Mouse (Mus musculus) stomach, postnatal 0 days (tissue): ENCODE results near the gene Sap25. TPM values are rescaled to one million over a fixed set of nuclear protein-coding genes. Genes with fewer than 3 reads are reported as not detected.

Experiments used
- ATAC-seq: fragments of 200-750 bp; cut with Nextera tagmentation; 2 replicates; pipeline ENCODE4 v1.8.0; 2017; ENCODE audit not compliant: low FRiP score, low TSS enrichment
- DNase-seq: peaks from one replicate; pipeline ENCODE4 v3.0.0-alpha.2; 2016; ENCODE audit warnings: low spot score
- H3K27ac ChIP-seq: fragments of 300-500 bp; sonication (generic); replicated peaks from 2 replicates; pipeline ENCODE4 v1.5.1; 2014; ENCODE audit warnings: mild to moderate bottlenecking, control low read depth
- H3K27me3 ChIP-seq: fragments of 300-500 bp; sonication (generic); 2 replicates; pipeline ENCODE4 v1.6.1; 2014; ENCODE audit warnings: low read length; ENCODE audit not compliant: control insufficient read depth, insufficient read depth
- H3K36me3 ChIP-seq: fragments of 300-500 bp; sonication (generic); 2 replicates; pipeline ENCODE4 v1.6.1; 2014; ENCODE audit warnings: low read length, mixed read lengths; ENCODE audit not compliant: control insufficient read depth, insufficient read depth
- H3K4me1 ChIP-seq: fragments of 300-500 bp; sonication (generic); replicated peaks from 2 replicates; pipeline ENCODE4 v1.6.1; 2014; ENCODE audit warnings: antibody characterized with exemption; ENCODE audit not compliant: control insufficient read depth, insufficient read depth
- H3K4me2 ChIP-seq: fragments of 300-500 bp; sonication (generic); replicated peaks from 2 replicates; pipeline ENCODE4 v1.6.1; 2014; ENCODE audit warnings: low read depth, mild to moderate bottlenecking, control low read depth, moderate library complexity
- H3K4me3 ChIP-seq: fragments of 300-500 bp; sonication (generic); 2 replicates; pipeline ENCODE4 v1.5.1; 2014; ENCODE audit warnings: low read depth, low read length, control low read depth
- H3K9ac ChIP-seq: fragments of 300-500 bp; sonication (generic); 2 replicates; pipeline ENCODE4 v1.6.1; 2014; ENCODE audit warnings: mild to moderate bottlenecking, low read length, control low read depth, mixed read lengths
- H3K9me3 ChIP-seq: fragments of 300-500 bp; sonication (generic); 2 replicates; pipeline ENCODE4 v1.6.1; 2016; ENCODE audit warnings: low read length; ENCODE audit not compliant: control insufficient read depth
- CTCF ChIP-seq: IDR thresholded peaks from 2 replicates; pipeline ENCODE4 v1.5.1; 2016; ENCODE audit warnings: antibody characterized with exemption, low read depth, mild to moderate bottlenecking, moderate library complexity
- EP300 ChIP-seq: optimal IDR thresholded peaks from 2 replicates; pipeline ENCODE3; 2016; ENCODE audit warnings: antibody characterized with exemption
- WGBS: fragments of 180-500 bp; shearing (Covaris S2); extraction: QIAGEN DNeasy Blood & Tissue Kit; methylation state at CpG from one replicate; pipeline ENCODE4 v1.1.7; 2014; 5-methylcytosine and 5-hydroxymethylcytosine counted together
- polyA plus RNA-seq: library from polyadenylated mRNA; unstranded; fragments of >200 nt; fragmentation: Nextera tagmentation; extraction: Ambion mirVana; gene quantifications from 2 replicates; pipeline ENCODE4 v1.2.1, GENCODE M21; 2015

The Sap25 gene
- polyA plus RNA-seq, 1 experiment from 2014 or later, result 3.7 TPM

- no peak overlapping the region for H3K4me3 ChIP-seq
- 13% methylated on average over 9 of the region's 9 CpGs for WGBS
These were observed 30.5 kb downstream of the Sap25 start for GRCm38 (mm10) chr5:137671443-137672240.

GRCm38 (mm10) chr5:137672361-137672760 is 31.2 kb downstream of the Sap25 start:
- no peaks in the 10 kb centered on the region for H3K27me3 ChIP-seq
- H3K27ac ChIP-seq, result peak overlapping the region; percentile 90
- H3K9ac ChIP-seq, result no peak overlapping the region
- TF ChIP-seq CTCF (no peak), EP300 (no peak)
- DNase-seq (no peak), ATAC-seq (no peak)
- no peak overlapping the region for H3K4me2 ChIP-seq
- no peak overlapping the region for H3K4me3 ChIP-seq
- H3K4me1 ChIP-seq, result peaks cover 6% of the 10 kb centered on the region; the same call in 1 of the 2 replicates
- H3K36me3 ChIP-seq, result no peaks in the 10 kb centered on the region
- no peaks in the 10 kb centered on the region for H3K9me3 ChIP-seq
- WGBS, result 77% methylated on average over 5 of the region's 5 CpGs

More at GRCm38 (mm10) chr5:137671443-137672240, 30.5 kb downstream of the Sap25 start:
- peak; percentile 70 for DNase-seq
- peak overlapping the region; percentile 90 for H3K27ac ChIP-seq
- TF ChIP-seq EP300, result no peak
- peak; percentile 1; the same call in 1 of the 2 replicates for TF ChIP-seq CTCF
- 0 out of 2 replicates have a peak overlapping the region, but pooled peaks have one; percentile 23 for H3K9ac ChIP-seq
- H3K36me3 ChIP-seq, result 0 out of 2 replicates have a peak, but pooled peaks cover 2% of the 10 kb centered on the region
- ATAC-seq, result peak; percentile 90
- H3K27me3 ChIP-seq, result no peaks in the 10 kb centered on the region
- H3K9me3 ChIP-seq, result no peaks in the 10 kb centered on the region
- peaks cover 6% of the 10 kb centered on the region; the same call in 1 of the 2 replicates for H3K4me1 ChIP-seq
- peak overlapping the region; percentile 18; the same call in 1 of the 2 replicates for H3K4me2 ChIP-seq

- H3K27ac ChIP-seq, result no peak overlapping the region
- TF ChIP-seq EP300 (no peak), CTCF (no peak)
- no peak overlapping the region for H3K4me2 ChIP-seq
- ATAC-seq (no peak), DNase-seq (no peak)
- H3K9ac ChIP-seq, result 0 out of 2 replicates have a peak overlapping the region, but pooled peaks have one; percentile 8
- no peak overlapping the region for H3K4me3 ChIP-seq
- no peaks in the 10 kb centered on the region for H3K36me3 ChIP-seq
- no peaks in the 10 kb centered on the region for H3K27me3 ChIP-seq
- peaks cover 6% of the 10 kb centered on the region; the same call in 1 of the 2 replicates for H3K4me1 ChIP-seq
- no peaks in the 10 kb centered on the region for H3K9me3 ChIP-seq
- 54% methylated on average over 6 of the region's 6 CpGs for WGBS
These were observed 31.9 kb downstream of the Sap25 start for GRCm38 (mm10) chr5:137673015-137673414.

GRCm38 (mm10) chr5:137674786-137675185 is 33.7 kb downstream of the Sap25 start:
- no peaks in the 10 kb centered on the region for H3K9me3 ChIP-seq
- H3K4me3 ChIP-seq, result no peak overlapping the region
- no peaks in the 10 kb centered on the region for H3K36me3 ChIP-seq
- DNase-seq, result no peak
- H3K27me3 ChIP-seq, result no peaks in the 10 kb centered on the region
- no peak overlapping the region for H3K9ac ChIP-seq
- no peak for TF ChIP-seq CTCF
- no peak for TF ChIP-seq EP300
- H3K27ac ChIP-seq, result no peak overlapping the region
- H3K4me2 ChIP-seq, result no peak overlapping the region
- no peak for ATAC-seq
- WGBS, result 92% methylated on average over 8 of the region's 8 CpGs
- H3K4me1 ChIP-seq, result peaks cover 6% of the 10 kb centered on the region; the same call in 1 of the 2 replicates

GRCm38 (mm10) chr5:137677859-137678258 is 36.7 kb downstream of the Sap25 start:
- Histone ChIP-seq H3K4me1 (no peaks in the 10 kb centered on the region), H3K27ac (no peak overlapping the region), H3K27me3 (no peaks in the 10 kb centered on the region), H3K36me3 (no peaks in the 10 kb centered on the region), H3K9ac (no peak overlapping the region), H3K4me3 (no peak overlapping the region), H3K4me2 (no peak overlapping the region), H3K9me3 (no peaks in the 10 kb centered on the region)
- ATAC-seq (no peak), DNase-seq (no peak)
- TF ChIP-seq EP300 (no peak), CTCF (no peak)
- 89% methylated on average over 8 of the region's 8 CpGs for WGBS

GRCm38 (mm10) chr5:137678736-137679135 is 37.6 kb downstream of the Sap25 start:
- Histone ChIP-seq H3K36me3 (no peaks in the 10 kb centered on the region), H3K4me3 (no peak overlapping the region), H3K4me2 (no peak overlapping the region), H3K27me3 (no peaks in the 10 kb centered on the region), H3K9ac (no peak overlapping the region), H3K27ac (no peak overlapping the region), H3K4me1 (peaks cover 5% of the 10 kb centered on the region; the same call in 1 of the 2 replicates), H3K9me3 (no peaks in the 10 kb centered on the region)
- DNase-seq, result no peak
- TF ChIP-seq EP300, result no peak
- no peak for TF ChIP-seq CTCF
- WGBS, result 82% methylated on average over 3 of the region's 3 CpGs
- no peak for ATAC-seq
